Mouse (Mus musculus): ENCODE measurements around the gene Cyp2e1.
"Not testable (repeated sequence)": the region's sequence is repeated elsewhere in the genome, so short reads cannot be mapped to it uniquely, and the experiment has no call there.

Gene Cyp2e1

DNA sequence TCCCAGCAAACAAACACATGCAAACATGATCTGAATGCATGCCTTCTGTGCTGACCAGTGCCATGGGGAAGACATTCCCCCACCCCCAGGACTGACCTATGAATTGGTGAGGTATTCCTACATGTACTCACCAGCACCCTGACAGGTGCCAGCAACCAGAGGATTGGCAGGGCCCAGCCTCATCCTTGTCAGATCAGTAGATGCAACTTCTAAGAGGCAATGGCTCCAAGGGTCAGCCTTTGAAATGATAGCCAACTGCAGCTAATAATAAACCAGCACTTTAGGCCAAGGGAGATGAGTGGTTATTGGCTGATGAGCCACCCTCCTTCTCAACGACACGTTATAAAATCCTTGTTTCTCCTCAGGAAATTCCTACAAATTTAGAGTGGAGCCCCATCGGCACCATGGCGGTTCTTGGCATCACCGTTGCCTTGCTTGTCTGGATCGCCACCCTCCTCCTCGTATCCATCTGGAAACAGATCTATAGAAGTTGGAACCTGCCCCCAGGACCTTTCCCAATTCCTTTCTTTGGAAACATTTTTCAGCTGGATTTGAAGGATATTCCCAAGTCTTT is at the start of gene Cyp2e1:
TSS of gene Cyp2e1 (plus strand) at position 293 of the 574 bp plus-strand sequence.
- DNase-seq (ENCODE audit: low spot score in 2 of 2) = no peak

DNA sequence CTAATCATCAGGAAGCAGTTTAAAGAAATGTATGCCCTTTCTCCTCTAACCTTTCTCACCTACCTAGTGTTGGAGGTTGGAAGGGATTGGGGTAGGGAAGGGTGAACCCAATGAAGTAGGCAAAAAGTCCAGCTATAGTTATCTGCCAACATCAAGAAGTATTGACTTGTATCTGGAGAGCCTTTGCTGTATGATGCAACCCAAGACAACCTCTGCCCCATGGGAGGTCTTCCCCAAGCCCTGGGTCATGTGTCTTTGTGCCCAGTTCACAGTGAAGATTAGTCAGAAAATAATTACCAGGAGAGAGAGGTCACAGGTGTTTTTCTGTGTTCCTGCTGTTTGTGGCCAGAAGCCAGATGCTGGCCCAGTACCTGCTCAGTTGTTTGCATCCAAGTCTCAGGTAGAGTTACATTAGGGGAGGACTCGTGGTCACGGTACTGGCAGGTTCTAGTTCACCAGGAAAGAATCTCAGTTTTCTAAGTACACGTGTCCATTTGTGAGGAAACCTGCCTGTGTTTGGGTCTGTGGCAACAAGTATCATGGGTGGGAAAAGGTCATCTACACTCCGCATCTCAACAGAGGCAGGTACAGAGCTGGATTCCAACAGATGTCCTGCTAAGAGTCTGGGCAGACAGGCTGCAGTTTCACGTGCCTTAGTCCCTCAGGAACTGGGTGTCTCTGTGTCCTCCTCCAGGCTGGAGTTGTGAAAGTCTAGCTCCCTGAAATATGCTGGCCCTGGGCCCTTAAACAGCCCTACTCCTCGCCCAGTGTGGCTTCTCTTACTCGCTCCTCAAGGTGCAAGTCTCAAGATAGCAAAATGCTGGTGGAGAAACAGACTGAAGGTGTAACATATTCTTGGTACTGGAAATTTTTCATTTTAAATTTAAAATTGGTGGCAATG is 46.1 kb upstream of the Cyp2e1 start:
- DNase-seq (ENCODE audit: low spot score in 2 of 2) = no peak

DNA sequence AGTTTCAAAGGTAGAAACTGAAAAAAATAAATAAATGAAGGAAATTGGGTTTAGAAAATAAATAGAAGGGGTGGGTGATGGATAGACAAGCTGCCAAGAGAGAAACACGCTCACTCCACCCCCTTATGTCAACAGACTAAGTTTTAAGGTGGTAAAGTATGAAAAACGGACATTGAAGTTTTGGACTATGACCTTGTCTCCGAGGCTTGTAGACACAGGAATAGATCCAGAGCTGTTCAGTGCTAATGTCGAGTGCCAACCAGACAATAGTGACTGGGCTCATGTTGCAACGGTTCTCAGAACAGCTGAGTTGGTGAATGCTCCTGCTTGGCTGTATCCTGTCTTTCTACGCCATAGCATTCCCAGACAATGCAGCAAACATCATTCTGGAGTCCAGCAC is 42.4 kb upstream of the Cyp2e1 start:
- DNase-seq (ENCODE audit: low spot score in 2 of 2) = no peak

DNA sequence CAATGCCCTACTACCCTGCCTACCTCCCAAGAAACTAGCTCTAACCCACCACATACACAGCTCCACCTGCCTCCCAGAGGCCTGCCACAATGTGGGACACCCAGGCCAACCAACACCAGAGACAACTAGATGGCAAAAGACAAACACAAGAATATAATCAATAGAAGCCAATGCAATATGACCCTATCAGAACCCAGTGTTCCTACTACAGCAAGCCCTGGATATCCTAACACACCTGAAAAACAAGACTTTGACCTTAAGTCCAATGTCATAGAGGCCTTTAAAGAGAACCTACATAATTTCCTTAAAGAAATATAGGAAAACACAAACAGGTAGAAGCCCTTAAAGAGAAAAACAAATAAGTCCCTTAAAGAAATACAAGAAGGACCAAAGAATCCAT is 38.0 kb upstream of the Cyp2e1 start:
- no peak for DNase-seq (ENCODE audit: low spot score in 2 of 2)

DNA sequence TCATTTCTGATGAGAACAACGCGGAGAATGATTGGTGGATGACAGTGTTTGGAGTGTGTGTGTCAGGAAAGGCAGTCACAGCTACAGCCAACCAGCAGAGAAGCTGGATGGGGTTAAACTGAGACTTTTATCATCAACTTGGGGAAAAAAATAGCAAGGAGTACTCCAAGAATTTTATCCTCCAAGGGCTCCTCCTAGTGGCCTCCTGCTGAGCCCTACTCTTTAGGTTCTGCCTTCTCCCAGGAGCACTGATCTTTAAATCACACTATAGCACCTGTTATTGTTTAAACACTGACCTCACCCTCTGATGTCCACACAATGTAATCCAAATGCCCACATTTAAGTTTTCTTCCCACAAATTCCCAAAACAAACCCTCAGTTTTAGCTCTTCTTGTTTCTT is 30.4 kb upstream of the Cyp2e1 start:
- DNase-seq (ENCODE audit: low spot score in 2 of 2) = no peak

DNA sequence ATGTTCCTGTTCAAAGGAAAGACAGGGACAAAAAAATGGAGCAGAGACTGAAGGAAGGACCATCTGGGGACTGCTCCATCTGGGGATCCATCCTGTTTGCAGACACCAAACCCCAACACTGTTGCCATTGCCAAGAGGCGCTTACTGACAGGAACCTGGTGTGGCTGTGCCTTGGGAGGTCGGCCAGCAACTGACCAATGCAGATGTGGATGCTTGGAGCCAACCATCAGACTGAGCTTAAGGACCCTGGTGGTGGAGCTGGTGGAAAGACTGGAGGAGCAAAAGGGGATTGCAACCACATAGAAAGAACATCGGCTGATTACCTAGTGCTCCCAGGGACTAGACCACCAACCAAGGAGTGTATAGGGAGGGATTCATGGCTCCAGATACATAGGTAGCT is 16.1 kb upstream of the Cyp2e1 start:
- no peak for DNase-seq (ENCODE audit: low spot score in 2 of 2)

DNA sequence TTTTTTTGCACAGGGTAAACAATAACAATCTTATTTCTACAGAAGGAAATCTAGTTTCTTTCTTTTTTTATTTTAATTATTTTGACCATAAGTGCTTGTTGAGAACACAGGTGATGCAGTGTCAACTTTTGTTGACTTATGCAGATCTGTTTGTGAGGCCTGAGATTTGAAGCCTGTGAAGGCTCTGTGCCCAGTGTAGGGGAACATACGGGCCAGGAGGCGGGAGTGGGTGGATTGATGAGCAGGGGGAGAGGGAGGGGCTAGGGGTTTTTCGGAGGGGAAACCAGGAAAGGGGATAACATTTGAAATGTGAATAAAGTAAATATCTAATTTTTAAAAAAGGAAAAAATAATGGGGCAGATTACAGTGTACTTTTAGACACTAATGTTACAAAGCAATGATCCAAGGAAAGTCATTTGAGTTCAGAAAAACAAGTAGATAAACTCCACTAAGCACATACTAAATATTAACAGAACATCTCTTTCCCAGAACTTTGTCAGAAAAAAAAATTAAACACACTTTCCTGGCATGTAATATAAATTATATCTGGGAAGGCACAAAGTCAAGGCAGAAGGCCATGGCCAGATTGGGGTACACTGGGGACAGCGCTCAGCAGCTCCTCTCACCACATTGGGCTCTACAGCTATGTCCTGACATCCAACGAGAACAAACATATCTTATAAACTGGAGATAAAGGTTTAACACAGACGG is 15.3 kb upstream of the Cyp2e1 start:
- DNase-seq (ENCODE audit: low spot score in 2 of 2) = no peak

DNA sequence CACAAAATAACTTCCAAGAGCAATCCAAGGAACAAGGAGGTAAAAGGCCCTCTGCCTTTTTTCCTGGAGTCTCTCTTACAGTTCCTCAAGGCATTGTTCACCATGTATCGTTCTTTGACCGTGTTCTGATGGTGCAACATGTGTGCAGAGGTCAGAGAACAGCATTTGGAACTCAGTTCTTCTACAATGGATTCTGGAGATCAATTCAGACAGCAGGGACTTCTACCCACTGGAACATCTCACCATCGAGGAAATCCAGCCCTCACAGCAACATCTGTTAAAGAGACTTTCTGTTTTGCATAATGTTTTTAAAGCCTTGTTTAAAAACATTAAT is 14.7 kb upstream of the Cyp2e1 start:
- no peak for DNase-seq (ENCODE audit: low spot score in 2 of 2)

DNA sequence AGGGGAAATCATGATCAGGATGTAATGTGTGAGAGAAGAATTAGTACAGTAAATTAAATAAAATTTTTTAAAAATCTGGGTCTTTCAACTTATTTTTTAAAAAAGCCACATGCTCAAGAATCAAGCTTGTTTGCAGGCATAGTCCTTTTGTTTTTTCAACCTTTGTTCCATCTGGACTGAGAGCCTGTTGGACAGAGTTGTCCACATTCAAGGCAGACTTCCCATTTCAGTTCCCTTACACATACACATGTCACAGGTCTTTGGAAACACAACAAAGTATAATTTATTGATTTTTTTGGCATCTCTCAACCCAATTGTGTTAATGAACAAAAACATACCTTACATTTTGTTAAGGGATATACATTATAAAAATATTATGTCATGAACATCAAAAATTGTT is 9.0 kb upstream of the Cyp2e1 start:
- DNase-seq (ENCODE audit: low spot score in 2 of 2) = no peak

DNA sequence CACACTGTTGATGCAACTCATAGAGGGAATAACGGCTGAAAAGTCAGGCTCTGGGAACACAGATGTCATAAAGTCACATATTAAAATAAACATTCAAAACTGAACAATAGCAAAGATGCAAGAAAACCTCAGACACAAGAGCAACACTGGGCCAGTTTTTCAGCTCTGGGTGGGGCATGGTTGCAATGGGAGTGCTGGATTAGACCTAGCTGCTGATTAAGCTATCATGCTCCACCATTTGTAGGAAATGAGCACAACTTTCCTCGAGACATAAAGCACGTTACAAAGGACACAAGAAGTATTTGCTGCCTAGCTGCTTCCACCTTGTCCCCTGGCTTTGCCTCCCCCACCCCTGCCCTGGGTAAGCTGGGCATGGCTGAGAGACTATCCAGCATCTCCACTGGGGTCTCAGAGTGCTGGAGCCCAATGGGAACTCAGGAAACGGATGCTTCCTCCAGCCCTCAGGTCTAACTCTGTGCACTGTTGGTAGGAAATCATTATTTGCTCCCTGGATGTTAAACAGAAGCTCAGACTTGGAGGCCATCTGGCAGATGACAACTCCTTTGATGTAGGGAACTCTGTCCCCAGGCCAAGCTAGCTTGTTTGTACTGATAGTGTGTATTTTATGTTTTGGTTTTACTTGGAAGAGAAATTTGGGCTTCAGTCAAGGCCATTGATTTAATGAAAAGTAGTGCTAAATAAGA is 7.2 kb upstream of the Cyp2e1 start:
- peak; percentile 16 to 29 for DNase-seq (ENCODE audit: low spot score in 2 of 2)

DNA sequence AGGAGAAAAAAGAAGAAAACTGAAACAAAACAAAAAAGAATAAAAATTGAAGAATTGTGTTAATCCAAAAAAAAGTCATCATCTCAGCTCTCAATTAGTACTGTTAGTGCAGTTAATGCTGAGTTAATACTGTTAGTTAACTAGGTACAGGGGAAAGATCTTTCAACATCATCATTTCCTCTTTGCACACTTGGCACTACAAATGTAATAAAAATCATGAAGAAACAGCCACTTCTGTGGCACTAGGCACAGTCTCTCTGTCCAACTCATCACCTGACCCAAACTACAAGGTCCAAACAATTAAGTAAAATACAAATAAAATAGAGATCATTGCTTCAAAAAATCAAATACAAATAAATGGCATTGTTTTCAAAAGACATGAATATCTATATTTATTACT is 2.9 kb upstream of the Cyp2e1 start:
- DNase-seq (ENCODE audit: low spot score in 2 of 2) = no peak

DNA sequence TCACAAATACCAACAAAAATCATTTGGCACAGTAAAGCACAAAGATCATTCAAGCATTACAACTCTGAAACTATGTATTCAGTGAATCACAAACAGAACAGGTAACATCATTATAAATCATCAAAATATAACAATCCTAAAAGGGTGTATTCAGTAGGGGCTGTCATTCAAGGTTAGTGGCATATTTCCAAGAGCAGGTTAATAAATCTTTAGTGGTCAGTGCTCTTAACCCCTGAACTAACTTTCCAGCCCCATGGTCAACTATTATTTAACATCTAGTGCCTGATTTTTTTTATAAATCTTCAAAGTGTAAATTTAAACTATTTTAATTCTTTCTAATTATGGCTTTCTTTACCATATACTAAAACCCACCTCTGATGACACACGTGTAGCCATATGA is 1.9 kb downstream of the Cyp2e1 start:
- not testable (repeated sequence) for DNase-seq (ENCODE audit: low spot score in 2 of 2)

DNA sequence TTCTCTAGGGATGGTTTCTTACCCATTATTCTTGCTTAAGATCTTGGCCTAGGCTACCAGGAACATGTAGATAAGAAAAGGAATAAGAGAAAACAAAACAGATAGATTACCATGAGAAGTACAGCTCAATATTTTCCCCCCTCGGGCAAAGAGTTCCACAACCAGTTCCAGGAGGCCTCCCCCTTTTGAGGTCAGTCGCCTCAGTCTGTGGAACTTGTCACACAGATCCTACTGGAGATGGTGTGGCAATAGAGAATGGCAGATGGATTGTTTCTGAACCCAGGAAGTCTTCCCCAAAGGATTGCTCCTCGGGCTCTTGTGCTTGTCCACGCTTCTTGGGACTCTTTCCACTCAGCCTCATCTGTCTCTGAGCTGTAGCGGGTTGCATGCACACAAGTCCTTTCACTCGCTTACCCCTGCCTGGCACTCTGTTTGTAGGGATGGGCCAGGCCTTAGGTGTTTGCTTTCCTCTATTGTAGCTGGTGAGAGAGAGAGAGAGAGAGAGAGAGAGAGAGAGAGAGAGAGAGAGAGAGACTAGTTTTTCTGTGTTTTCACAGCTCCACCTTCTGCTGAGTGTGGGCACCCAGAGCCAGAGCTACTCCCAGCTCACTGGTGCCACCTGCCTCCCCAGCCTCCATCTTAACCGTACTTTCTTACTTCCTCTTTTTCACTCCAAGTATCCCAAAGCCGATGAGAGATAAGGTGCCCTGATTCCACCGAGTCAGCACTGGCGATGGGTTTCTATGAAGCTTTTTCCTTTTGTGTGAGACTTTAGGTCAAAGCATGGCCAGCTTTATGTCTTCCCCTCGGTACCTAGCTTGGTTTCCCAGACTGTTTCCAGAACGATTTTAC is 2.6 kb downstream of the Cyp2e1 start:
- DNase-seq (ENCODE audit: low spot score in 2 of 2) = peak in 1 of 2 experiments; percentile 4

DNA sequence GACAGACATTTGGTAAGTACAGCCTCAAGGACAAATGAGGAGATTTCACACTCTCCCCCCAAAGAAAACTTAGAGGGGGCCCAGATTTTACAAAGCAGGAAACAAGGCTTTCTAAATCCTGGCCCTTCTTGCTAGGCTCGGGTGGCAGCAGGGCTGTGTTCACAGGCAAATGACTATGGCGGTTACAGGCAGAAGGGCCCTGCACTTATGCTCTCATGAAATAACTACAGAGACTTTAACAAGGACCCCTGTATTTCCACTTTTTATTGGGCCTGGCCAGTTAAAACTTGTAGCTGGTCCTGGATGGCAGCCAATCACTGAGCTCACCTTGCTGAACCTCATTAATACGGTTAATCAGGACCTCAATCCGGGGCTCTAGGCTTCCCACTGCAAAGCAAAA is 17.0 kb downstream of the Cyp2e1 start:
- no peak for DNase-seq (ENCODE audit: low spot score in 2 of 2)

DNA sequence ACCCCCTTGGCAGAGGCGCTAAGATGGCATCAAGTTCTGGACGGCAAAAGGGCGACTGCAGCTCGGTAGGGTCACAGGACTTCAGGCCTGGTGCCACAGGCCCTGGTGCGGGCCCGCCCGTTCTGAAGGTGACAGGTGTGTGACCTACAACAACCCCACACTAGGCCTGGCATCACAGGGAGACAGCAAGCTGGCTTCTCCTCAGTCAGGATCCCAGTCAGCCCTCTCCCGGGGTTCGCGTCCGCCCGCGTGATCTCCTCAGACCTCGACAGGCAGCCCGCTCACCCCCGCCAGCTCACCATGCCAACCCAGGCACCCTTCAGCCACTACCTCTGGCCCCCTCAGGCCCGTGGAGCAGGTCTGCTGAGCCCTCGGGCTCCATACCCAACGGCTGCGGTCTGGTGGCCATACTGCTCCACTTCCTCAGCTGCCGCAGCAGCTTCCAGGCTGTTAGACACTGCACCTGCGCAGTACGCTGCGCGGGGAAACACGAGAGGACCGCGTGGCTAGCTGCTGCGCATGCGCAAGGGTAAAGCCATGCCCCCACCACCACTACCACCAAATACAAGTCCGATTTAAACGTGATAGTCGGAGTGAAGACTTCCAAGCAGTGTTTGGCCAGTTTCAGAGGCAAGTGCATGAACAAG is 24.0 kb downstream of the Cyp2e1 start, which contains the start of gene Syce1:
TSS of gene Syce1 (minus strand) at position 447 of the 647 bp plus-strand sequence.
- no peak for DNase-seq (ENCODE audit: low spot score in 2 of 2)

DNA sequence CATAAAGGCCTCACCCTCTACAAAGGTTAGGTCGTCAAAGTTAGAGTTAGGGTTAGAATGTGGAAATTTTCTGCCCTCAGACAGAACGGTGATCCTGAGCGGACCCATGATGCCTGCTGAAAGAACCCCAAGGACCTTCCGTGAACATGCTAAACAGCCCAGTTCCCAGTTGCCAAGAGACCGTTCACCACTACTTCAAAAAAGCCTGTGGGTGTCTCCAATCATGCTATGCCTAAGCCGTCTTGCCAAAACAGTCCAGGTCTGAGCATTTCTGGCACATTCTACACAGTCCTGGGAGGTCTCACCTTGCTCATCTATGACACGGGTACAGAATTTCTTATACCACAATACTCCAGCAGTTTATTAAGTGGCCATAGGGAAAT is 24.5 kb downstream of the Cyp2e1 start:
- DNase-seq (ENCODE audit: low spot score in 2 of 2) = no peak

DNA sequence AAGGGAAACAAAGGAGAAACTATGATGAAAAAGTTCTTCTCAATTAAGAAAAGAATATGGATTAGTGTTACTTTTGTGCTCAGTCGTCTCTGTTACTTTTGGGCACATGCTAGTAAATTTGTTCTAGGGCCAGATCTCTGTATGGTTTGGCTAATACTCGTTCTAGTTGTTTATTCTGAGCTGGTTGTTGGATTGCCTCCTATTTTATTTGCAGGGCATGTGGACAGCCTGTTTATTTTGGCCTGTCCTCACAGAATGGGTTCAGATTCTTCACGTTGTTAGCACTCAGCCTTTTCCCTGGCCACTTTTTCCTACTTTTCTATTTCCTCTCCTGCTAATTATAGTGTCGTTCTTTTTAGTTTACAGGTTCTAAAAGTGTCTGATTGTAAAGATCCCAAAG is 30.0 kb downstream of the Cyp2e1 start:
- no peak for DNase-seq (ENCODE audit: low spot score in 2 of 2)

DNA sequence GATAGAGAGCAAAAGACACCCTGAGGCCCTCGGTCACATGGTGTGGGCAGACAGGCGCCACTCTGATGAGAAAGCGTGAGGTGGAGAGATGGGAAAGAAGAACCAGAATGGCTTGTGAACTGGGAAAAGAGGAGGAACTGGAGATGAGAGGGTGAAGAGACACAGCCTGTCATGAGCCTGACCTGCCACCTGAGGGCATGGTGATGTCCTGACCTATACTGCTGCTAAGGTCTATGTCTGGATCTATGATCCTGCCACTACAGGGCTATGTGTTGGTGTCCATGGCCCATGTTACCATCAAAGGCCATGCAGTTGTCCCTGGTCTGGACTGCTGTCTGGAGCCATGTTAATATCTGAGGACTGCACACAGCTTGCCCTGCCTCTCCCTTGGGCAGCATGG is 34.1 kb downstream of the Cyp2e1 start:
- DNase-seq (ENCODE audit: low spot score in 2 of 2) = no peak

DNA sequence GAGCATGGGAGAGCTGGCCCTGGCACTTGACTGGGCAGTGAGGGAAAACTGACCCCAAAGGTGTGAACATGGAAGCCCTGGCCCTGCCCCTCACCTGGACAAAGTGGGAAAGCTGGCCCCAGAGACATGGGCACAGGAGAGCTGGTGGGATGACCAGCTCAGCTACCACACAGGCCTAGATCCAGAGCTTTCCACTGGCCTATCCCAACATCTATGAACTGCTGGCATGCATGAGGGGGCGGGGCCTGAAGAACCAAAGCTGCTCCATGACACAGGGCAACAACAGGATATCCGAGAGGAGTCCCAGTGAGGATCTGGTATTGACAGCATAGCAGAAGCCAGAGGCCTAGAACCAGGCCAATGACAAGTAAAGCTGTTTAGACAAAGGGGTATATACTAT is 34.7 kb downstream of the Cyp2e1 start:
- DNase-seq (ENCODE audit: low spot score in 2 of 2) = no peak

DNA sequence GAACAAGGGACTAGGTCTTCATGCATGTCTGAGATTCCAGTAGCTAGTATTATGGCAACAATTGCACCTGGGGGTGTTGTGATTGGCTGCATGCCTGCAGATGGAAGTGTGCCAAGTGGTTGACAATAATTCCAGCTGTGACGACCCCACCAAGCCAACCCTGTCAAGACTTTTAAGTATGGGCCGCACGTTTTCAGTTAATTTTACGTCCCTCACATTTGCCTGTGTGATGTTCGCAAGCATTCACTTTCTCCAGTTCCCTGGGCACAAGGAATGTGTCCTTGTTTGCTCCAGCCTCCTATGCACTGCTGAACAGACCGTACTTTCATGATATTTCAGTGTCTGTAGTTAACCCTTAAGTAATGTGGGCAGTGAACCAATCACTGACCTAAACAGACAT is 39.1 kb downstream of the Cyp2e1 start:
- DNase-seq (ENCODE audit: low spot score in 2 of 2) = no peak

DNA sequence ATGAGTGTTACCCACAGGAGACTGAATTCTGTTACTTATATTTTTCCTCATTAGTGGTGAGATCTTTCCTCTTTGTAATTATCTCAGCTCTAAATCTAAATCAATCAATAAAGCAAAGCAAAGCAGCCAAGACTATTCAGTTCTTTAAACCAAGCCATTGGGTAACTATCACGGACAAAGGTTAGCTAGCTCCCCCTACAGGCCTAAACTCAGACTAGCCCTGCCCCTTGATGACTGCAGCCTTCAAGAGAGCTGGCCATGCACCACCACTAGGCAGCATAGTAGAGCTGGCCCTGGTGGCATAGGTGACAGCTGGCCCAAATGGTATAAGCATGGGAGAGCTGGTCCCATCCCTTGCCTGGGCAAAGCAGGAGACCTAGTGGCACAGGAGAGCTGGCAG is 42.2 kb downstream of the Cyp2e1 start:
- DNase-seq (ENCODE audit: low spot score in 2 of 2) = no peak

All from heart, adult 9 months (tissue).